Mouse (Mus musculus) G1E-ER4 (cell line): ENCODE measurements around the gene Zc3h18. TPM values are rescaled to one million over a fixed set of nuclear protein-coding genes. Genes with fewer than 3 reads are reported as not detected.

Experiments
- GATA1 ChIP-seq: IDR thresholded peaks from one replicate; pipeline ENCODE4 v1.8.0; 2012; ENCODE audit warnings: low read length, inconsistent platforms
- polyA plus RNA-seq: library from polyadenylated mRNA; stranded (reverse); fragments of >175 nt; gene quantifications from 2 replicates; pipeline ENCODE4 v1.2.3, GENCODE M21; 2012

The Zc3h18 gene
- polyA plus RNA-seq, 1 experiment: 187 TPM

DNA sequence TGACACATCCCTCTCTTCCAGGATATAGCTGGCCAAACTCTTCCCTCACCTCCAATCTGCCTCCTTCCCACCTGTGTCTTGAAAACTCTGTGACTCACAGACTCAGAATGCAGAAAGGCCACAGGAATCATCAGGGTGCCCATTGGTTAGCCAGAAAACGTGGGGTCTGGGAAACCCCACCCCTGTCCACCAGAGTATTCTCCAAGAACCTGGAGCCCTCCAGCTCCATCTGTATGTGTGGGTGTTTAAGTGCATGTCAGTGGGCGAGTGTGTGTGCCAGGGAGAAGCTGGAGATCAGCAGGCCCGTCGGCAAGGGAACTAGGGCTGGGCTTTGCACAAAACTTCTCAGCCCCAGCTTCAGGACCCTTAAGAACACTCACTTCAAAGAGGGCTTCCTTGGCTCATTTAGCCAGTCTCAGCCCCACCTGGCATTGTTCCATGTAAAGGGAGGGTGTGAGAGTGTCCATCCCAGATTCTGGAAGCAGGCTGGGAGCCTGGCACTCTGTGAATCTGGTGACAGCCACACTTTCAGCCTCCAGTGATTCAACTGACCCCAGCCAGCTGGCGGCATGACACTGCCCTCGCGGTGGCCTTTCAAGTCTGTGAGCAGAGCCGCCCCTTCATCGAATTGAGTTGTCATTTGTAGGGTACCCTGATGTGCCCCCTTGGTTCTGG, 43.6 kb downstream of the Zc3h18 start:
- TF ChIP-seq GATA1: no peak

DNA sequence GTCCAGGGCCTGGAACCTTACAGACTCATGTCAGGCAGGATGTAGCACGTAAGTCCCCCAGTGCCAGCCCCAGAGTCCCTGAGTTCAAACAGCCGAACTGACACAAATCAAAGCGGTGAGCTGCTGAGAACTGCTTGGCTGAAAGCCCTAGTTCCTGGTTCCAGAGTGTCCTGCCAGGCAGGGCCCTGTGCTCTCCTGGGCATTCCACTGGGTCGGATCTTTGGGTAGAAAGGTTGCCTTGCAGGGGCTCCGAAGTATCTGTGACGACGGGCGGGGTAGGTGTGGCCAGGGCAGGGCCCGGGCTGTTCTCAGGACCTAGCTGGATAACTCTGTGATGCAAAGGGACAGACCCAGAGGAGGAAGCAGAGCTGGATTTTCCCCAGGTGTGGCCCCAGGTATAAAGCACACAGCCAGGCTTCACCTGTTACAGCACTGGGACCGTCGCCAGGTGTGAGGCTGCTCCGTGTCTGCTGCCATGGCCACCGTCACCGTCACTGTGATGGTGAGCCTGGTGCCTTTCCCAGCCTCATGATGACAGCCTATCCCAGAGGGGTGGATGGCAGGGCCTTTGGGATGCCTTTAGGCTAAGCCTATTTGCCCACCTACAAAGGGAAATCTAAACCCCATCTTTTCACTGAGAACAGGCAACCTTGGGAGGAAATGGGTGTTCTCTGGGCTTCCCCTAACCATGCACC, 45.1 kb downstream of the Zc3h18 start, which contains the start of gene Il17c:
Gene Il17c, plus strand, starts transcription at position 645 of the 695 bp plus-strand sequence.
- TF ChIP-seq GATA1: no peak

DNA sequence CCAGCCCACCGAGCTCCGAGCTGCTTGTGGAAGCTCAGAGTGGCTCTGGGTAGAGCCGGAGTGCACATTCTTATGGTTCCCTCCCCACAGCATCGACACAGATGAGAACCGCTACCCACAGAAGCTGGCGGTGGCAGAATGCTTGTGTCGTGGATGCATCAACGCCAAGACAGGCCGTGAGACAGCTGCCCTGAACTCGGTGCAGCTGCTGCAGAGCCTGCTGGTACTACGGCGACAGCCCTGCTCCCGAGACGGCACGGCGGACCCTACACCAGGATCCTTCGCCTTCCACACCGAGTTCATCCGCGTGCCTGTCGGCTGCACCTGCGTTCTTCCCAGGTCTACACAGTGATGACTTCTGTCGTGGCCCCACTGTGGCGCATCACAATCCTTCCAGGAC, 46.8 kb downstream of the Zc3h18 start:
- TF ChIP-seq GATA1: no peak

DNA sequence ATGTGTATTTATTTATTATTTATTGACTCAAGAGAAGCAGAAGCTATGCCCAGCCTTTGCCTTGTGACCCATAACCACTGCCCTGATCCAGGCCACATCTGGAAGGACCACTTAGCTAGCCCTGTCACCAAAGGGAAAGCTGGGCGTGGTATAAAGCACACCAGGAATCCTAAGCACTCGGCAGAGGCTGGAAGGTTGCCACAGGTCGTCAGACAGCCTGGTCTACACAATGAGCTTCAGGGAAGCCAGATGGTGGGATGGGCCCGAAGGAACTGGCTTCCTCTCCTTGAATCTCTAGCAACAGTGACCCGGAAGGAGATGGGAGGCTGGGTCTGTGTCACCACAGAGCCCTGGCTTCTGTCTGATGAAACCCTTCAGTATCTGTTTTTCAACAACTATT, 47.2 kb downstream of the Zc3h18 start:
- TF ChIP-seq GATA1: no peak

DNA sequence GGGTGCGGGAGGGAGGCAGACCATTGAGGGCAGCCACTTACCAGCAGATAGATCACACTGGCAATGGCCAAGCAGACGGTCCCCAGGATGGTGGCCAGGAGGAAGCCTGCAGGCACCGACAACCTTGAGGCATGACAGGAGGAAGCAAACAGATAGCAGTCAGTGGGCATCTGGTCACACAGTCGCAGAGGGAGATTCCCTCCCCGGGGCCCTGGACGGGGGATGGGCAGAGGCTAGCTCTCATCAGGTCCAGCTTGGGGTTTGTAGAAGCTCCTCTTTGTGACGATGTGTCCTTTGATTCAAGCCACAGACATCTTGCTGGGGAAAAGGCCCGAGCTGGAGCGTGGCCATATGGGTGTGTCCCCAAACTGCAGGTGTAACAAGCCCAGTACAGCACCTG, 49.7 kb downstream of the Zc3h18 start:
- TF ChIP-seq GATA1: no peak

DNA sequence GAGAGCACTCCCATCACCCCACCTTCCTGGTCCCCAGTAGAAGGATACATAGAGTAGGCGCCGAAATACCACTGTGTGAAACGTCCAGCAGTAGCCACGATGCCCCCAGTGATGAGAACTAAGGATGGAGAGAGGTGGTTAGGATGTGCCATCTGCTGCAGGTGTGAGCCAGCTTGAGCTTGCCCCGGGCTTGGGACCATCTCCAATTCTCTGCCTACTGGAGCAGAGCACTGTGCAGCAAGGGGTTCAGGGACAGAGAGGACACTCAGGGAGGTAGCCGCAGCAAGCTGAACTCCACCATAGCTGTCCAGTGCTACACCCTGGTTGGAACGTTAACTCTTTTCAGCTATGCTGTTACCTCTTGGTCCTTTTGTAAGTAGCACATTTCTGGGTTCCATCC, 51.2 kb downstream of the Zc3h18 start:
- TF ChIP-seq GATA1: no peak

DNA sequence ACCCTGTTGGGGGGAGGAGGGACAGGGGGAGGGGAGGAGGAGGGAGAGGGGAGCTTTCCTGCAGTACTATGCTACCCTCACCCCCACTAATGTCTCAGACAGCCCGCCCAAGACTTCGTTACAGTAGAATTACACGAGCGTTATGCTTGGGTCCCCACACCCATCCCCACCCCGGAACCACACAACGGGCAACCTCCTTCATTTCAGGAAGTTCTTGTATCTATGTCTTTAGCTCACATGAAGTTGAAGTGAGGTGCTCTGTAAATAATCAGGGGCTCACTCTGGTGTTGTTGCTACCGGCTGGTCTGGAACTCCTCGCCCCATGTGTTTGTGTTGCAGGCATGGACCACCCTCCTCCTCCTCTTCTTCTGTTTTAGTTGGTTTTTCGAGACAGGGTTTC, 51.8 kb downstream of the Zc3h18 start:
- no peak for TF ChIP-seq GATA1

DNA sequence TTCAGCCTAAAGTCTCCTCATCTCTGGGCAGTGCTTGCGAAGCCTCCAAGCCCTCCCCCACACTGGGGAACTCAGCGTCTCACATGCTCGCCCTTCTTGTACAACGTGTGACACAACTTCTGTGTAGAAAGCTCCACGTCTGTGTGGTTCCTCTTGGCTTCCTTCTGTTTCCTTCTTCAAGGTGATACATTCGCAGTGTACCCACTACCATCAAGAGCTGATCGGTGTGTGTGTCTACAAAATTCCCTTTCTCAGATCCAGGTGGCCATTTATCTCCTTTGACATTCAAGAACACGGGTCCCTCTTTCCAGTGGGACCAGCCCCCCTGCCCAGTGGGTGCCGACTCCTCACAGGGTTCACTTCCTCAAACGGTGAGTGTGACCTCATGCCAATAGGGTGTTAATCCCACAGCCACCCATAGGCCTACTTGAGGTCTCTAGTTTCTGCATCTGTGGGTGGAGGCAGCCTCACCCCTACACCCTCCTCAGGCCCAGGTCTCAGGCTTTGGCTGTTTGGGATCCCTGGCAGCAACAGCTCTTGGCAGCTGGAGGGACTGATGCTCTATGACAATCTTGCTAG, 53.7 kb downstream of the Zc3h18 start:
- no peak for TF ChIP-seq GATA1

DNA sequence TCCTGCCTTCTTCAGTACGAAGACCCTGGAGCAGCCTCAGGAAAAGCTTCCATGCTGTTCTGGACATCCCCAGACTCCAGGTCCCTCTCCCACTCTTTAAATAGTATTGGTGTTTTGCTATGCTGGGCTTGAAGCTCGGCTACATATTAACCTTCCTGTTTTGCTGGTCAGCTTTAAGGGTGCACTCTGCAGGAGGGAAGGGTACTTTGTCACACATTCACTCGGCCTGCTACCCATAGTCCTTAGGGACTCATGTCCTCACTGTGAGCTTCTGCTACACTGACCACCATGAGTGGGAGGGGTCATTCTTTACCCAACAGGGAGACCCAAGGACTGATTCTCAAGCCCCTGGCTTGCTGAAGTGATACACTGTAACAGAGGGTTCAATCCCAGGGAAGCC, 54.2 kb downstream of the Zc3h18 start:
- no peak for TF ChIP-seq GATA1

DNA sequence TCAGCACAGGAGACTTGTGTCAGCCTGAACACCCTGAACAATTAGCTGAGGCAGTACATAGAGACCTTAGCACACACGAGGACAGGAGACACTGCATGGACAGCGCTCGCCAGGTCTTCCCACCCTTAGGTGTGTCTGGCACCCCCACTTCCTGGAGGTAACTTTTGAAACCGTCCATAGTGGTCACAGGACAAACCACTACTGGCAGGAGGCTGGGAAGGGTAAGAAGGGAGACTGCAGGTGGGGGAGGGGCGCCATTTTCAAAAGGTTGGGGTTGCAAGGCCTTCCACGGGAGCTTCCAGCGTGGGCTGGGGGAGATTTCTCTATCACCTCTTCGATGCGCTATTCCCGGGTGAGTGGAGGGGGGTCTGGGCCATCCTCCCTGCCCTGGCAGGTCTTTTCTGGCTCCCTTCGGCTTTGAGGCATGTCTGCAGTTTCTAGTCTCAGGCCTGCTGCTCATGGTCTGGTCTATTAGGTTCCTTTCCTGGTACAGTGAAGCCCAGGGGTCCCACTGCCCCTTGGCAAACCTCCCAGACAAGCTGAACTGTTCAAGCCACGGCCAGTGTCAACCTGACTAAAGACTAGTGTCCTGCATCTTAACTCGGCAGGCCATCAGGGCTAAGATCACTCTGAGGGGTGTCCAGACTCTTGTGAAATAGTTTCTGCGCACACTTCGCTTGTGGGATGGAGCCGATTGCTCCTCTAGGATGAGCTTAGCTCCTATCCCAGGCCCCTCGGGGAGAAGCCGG, 55.5 kb downstream of the Zc3h18 start:
- no peak for TF ChIP-seq GATA1

DNA sequence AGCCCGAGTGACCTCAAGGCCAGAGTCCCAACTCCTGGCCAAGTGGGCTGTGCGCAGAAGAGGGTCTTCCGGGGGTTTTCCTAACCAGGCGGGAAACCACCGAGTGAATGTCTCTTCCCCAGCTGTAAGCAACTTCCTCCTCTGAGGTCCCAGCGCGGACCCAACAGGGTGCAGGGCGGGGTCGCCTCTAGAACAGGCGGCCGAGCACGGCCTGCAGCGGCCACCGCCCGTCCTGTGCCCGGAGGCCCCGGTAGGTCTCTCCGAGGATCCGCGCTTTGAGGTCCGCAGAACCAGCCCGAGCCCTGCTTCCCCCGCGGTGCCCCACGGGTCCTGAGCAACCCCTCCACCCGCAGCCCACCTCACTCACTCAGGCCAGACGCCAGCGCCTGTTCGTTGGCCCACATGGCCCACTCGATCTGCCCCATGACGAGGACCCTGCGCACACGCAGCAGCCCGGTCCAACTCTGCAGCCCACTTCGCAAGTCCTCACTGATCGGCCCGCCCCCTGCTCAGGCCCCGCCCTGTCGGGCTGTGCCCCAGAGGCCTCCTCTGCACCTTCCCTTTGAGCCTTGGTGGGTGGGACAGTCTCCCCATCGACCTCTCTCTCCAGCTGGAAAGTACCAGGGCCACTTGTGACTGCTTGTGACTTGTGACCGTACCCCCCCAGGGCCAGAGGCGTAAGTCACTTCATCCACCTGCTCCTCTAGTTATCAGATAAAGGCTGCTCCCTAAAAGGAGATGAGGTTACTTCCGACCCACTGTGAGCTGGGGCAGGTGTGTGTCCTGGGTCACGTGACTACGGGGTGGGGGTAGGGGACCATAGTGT, 56.2 kb downstream of the Zc3h18 start, which contains the start of gene Cyba:
Gene Cyba, minus strand, starts transcription at position 488 of the 826 bp plus-strand sequence.
- TF ChIP-seq GATA1: no peak

DNA sequence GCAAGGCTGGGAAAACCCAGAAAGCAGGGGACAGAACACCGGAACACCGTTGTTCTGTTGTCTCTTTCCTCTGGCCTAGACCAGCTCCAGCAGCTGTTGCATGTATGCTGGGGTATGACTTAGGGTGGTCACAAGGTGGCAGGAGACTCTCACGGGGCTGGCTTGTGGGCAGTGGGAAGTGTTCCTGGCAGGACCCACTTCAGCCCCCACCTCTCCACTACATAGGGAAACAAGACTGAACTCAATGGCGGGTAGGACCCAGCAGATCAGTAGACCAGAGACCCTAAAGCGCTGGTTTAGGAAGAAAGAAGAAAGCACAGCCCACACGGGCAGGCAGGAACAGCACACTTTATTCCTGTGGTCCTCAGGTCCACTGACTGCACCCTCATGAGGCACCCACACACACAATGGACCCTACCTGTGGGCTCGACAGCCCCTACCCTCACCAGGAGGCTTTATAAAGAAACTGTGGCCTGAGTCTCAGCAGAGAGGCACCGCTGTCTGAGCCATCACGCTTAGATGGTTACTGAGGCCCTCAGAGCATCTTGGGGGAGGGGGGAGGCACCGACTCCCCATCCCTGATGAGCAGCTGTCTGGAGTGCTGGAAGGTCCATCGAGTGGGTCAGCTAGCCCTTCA, 57.0 kb downstream of the Zc3h18 start:
- no peak for TF ChIP-seq GATA1

DNA sequence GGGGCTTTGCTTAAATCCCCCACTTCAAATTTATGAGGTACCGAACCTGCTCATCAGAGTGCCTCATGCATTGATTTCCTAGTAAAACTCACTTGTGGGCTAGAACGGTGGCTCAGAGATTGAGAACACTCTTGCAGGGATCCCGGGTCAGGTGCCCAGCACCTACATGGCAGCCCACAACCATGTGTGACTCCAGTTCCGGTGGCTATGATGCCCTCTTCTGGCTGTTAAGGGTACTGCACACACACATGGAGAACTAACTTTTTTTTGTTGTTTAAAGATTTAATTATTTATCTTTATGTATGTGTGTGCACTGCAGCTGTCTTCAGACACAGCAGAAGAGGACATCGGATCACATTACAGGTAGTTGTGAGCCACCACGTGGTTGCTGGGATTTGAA, 59.0 kb downstream of the Zc3h18 start:
- no peak for TF ChIP-seq GATA1

DNA sequence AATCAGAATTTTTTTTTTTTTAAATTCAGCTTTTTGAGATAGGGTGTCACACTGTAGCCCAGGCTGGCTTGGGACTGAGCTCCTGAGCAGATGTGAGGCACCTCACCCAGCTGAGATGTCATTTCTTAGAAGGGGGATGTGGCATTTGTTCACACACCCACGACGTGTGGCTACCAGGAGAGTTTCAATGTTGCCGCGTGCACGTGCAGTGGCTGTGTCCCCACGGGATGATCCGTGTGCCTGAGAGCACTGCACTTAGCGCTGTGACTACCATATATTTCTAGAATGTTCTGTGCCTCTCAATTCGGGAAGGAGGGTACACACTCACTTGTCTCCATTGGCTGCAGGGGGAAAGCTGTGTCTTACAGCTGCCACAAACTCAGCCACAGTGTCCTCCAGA, 59.7 kb downstream of the Zc3h18 start:
- no peak for TF ChIP-seq GATA1

DNA sequence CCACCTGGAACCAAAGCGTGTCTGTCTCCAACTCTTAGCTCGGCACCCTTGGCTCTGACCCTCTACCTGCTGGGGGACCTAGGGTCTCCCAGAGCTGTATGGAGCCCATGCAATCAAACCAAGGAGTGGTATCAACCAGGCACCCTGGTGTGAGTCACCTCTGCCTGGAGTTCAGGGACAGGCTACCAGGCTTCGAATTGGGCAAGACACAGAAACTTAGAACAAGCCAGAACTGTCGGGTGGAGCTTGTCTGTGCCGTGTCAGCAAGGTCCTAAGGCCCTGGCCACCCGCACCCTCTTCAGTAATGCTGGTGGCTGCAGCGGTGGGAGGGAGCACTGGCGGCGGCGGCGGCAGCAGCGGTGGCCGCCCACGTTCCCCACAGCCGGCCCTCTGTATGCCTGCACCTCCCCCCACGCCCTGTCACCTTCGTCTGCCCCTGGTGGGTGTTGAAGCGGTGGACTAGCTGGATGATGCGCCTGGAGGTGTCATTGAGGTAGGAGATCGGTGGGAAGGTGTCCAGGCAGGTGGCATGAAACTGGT, 60.2 kb downstream of the Zc3h18 start:
- TF ChIP-seq GATA1: no peak
